Mouse (Mus musculus) G1E (cell line): ENCODE measurements around the gene Tmem245. TPM values are rescaled to one million over a fixed set of nuclear protein-coding genes. Genes with fewer than 3 reads are reported as not detected.

ENCODE experiments used
- ATAC-seq: 2 replicates; pipeline ENCODE4 v1.8.0; 2016; ENCODE audit warnings: mild to moderate bottlenecking; ENCODE audit not compliant: insufficient number of reproducible peaks, poor library complexity, low FRiP score, severe bottlenecking; ENCODE audit errors: extremely low read depth
- DNase-seq: peaks from one replicate; pipeline ENCODE4 v3.0.0; 2012; ENCODE audit warnings: low spot score
- H3K27me3 ChIP-seq: 2 replicates; pipeline ENCODE4 v1.6.1; 2012; ENCODE audit warnings: mild to moderate bottlenecking, low read length, inconsistent platforms; ENCODE audit not compliant: insufficient read depth
- H3K36me3 ChIP-seq: replicated peaks from 2 replicates; pipeline ENCODE3; 2012; ENCODE audit warnings: mild to moderate bottlenecking, inconsistent platforms
- H3K4me1 ChIP-seq: 2 replicates; pipeline ENCODE4 v1.6.1; 2012; ENCODE audit warnings: low read depth, low read length, inconsistent platforms, mixed read lengths; ENCODE audit not compliant: insufficient read depth
- H3K4me3 ChIP-seq: 2 replicates; pipeline ENCODE4 v1.5.1; 2012; ENCODE audit warnings: low read depth, mild to moderate bottlenecking, inconsistent platforms, low read length, moderate library complexity, mixed read lengths
- H3K9me3 ChIP-seq: replicated peaks from 2 replicates; pipeline ENCODE4 v1.6.1; 2012; ENCODE audit warnings: inconsistent platforms
- CTCF ChIP-seq: IDR thresholded peaks from 2 replicates; pipeline ENCODE4 v1.5.1; 2012; ENCODE audit warnings: low read depth, low read length, inconsistent platforms, mixed read lengths
- GATA1 ChIP-seq: IDR thresholded peaks from 2 replicates; pipeline ENCODE4 v1.6.1; 2012; ENCODE audit warnings: borderline replicate concordance, low read length, inconsistent platforms, mixed read lengths
- GATA2 ChIP-seq: IDR thresholded peaks from 2 replicates; pipeline ENCODE4 v1.6.1; 2012; ENCODE audit warnings: low read depth, low read length, inconsistent platforms, borderline replicate concordance
- POLR2AphosphoS5 ChIP-seq: IDR thresholded peaks from 2 replicates; pipeline ENCODE4 v1.6.1; 2012; ENCODE audit warnings: low read depth, low read length, inconsistent platforms; ENCODE audit not compliant: insufficient replicate concordance
- TAL1 ChIP-seq: conservative IDR thresholded peaks from 2 replicates; pipeline ENCODE4 v1.6.1; 2012; ENCODE audit warnings: low read depth, low read length, inconsistent platforms, mixed read lengths
- polyA plus RNA-seq: library from polyadenylated mRNA; stranded (reverse); fragments of >175 nt; gene quantifications from 2 replicates; pipeline ENCODE4 v1.2.3, GENCODE M21; 2012
- total RNA-seq, 2 experiments: library from RNA; stranded (forward) in 1 of 2; stranded (reverse) in 1 of 2; fragments of 200-1000 nt in 1 of 2; fragments of >200 nt in 1 of 2; fragmentation: Nextera tagmentation in 1 of 2; gene quantifications; 2 replicates each; pipeline ENCODE4 v1.2.3; 2014 to 2017

The Tmem245 gene
- total and polyA plus RNA-seq, 3 experiments, result 0.90 to 28.8 (median 9.1) TPM

DNA sequence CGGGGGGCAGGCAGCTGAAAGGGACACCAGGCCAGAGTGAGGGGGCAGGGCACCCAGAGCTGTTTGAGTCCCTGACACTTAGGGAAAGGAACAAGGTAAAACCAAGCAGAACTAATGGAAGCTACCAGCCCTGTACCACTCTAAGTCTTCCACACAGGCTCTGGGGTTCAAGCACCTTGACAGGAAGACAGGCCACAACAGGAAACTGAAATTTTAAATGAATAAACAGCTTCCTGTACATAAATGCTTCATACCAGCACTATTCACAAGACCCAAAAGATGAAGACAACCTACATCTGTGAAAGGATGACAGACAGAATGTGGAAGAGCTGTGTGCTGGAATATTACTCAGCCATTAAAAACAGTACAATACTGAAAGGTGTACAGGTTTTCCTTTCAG, 11.9 kb downstream of the Tmem245 start:
- no peak for ATAC-seq
- H3K9me3 ChIP-seq, result no peaks in the 10 kb centered on the region

DNA sequence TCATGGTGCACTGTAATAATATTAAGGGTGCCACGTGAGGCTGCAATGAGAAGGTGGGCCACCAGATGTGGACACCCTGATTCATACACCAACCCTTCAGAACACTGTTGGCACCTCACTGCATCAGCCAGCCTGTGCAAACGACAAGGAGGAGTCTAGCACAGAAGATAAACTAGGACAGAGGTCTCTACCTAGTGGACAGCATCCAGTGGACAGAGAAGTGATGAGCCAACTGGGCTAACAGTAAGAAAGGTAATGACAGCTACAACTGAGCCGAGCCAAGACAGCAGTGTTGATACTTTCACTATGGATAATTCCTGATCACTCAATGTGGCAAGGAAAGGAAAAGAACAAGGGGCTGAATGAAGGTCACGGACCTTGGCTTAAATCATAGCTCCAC, 14.1 kb downstream of the Tmem245 start:
- ATAC-seq (no peak), DNase-seq (no peak)
- Histone ChIP-seq H3K4me3 (no peak overlapping the region), H3K9me3 (no peaks in the 10 kb centered on the region), H3K36me3 (peaks cover 92% of the 10 kb centered on the region), H3K4me1 (peaks cover 4% of the 10 kb centered on the region; the same call in 1 of the 2 replicates), H3K27me3 (no peaks in the 10 kb centered on the region)
- TF ChIP-seq POLR2AphosphoS5, result no peak
- no peak for TF ChIP-seq GATA1
- TF ChIP-seq TAL1, result no peak
- TF ChIP-seq CTCF, result no peak
- TF ChIP-seq GATA2, result no peak

More for the DNA sequence above, 11.9 kb downstream of the Tmem245 start:
- TF ChIP-seq CTCF, result no peak
- no peak for TF ChIP-seq GATA2
- no peak for TF ChIP-seq POLR2AphosphoS5
- TF ChIP-seq GATA1, result no peak
- TF ChIP-seq TAL1, result no peak
- H3K4me1 ChIP-seq, result peaks cover 6% of the 10 kb centered on the region; the same call in 1 of the 2 replicates
- H3K4me3 ChIP-seq, result no peak overlapping the region
- no peaks in the 10 kb centered on the region for H3K27me3 ChIP-seq
- DNase-seq, result no peak
- peaks cover 82% of the 10 kb centered on the region for H3K36me3 ChIP-seq

DNA sequence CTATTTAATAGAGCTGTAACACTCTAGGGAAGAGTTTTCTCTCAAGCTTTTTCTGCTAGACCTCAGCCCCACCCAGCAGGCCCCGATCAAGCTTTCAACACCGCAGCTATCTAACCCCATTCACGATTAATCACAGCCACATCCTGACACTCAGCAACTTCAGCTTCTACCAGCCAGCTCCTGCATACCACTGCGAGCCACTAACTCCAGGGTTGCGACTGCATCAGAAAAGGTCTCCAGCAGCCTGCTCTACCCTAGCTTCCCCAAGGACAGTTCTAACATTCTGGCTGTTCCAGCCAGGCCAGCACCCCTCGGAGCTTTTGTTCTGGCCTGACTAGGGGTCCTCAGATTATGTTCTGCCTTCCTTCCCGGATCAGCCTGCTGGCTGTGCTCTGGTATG, 15.1 kb downstream of the Tmem245 start:
- Histone ChIP-seq H3K27me3 (no peaks in the 10 kb centered on the region), H3K36me3 (peaks cover 94% of the 10 kb centered on the region), H3K9me3 (no peaks in the 10 kb centered on the region), H3K4me1 (peaks cover 2% of the 10 kb centered on the region; the same call in 1 of the 2 replicates), H3K4me3 (no peak overlapping the region)
- DNase-seq (no peak), ATAC-seq (no peak)
- TF ChIP-seq GATA1 (no peak), CTCF (no peak), TAL1 (no peak), GATA2 (no peak), POLR2AphosphoS5 (no peak)

DNA sequence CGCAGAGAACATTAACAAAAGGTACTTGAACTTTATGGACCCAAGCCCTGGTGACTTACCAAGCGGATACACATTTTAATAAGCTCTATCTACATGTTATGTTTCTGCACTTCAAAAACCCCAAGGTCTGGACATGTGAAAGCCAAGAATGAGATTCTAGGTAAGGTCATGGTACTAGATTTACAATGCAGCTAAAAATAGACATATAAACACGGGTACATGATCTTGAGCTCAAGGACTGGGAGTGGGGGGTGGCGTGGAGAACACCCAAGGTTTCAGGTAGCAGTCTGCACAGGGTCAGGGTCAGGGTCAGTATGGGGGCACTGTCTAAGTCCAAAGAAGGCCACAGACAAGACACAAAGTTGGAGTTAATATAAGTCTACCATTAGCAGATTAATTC, 16.9 kb downstream of the Tmem245 start:
- TF ChIP-seq GATA1 (no peak), POLR2AphosphoS5 (no peak), GATA2 (no peak), TAL1 (no peak), CTCF (no peak)
- Histone ChIP-seq H3K4me3 (no peak overlapping the region), H3K4me1 (no peaks in the 10 kb centered on the region), H3K36me3 (peaks cover 93% of the 10 kb centered on the region), H3K27me3 (no peaks in the 10 kb centered on the region), H3K9me3 (no peaks in the 10 kb centered on the region)
- no peak for ATAC-seq
- DNase-seq, result no peak

DNA sequence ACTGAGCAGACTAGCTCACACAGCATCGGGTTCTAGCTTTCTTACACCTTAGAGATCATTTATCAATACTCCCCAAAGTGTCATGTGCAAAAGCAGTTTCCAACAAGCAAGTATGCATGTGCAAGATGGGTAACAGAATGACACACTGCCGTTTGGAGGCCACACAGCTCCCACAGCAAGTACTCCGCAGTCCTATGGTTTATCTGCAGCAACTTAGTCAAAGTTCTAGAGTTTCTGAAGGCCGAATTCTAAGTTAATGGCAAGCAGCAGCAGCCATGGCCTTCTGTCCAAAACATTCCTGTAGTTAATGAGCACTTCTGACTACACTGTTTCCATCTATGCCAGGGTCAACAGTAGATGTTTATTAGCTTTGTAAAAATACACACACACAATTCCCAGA, 20.3 kb downstream of the Tmem245 start:
- DNase-seq (no peak), ATAC-seq (no peak)
- Histone ChIP-seq H3K36me3 (peaks cover 93% of the 10 kb centered on the region), H3K4me3 (no peak overlapping the region), H3K27me3 (no peaks in the 10 kb centered on the region), H3K4me1 (peaks cover 2% of the 10 kb centered on the region; the same call in 1 of the 2 replicates), H3K9me3 (no peaks in the 10 kb centered on the region)
- TF ChIP-seq GATA2 (no peak), POLR2AphosphoS5 (no peak), CTCF (no peak), TAL1 (no peak)

DNA sequence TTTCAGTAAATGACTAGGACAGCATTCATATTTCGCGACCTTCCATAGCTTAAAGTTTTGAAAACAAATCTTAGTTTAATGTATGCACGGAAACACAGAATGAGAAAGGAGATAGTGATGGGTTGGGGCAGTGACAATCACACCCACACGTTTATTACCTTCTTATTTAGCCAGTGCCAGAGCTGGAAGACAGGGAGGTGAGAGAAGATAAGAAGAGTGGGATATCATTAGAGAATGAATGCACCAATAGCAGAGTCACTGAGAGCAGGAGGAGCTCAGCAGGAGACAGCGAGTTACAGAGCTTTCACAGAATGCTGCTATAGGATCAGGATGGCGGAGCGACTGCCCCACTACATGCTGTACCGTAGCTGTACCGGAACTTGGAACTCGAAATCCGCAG, 25.0 kb downstream of the Tmem245 start:
- peaks cover 79% of the 10 kb centered on the region for H3K36me3 ChIP-seq
- no peak for TF ChIP-seq GATA2
- no peaks in the 10 kb centered on the region for H3K27me3 ChIP-seq
- ATAC-seq (no peak), DNase-seq (no peak)
- H3K9me3 ChIP-seq, result no peaks in the 10 kb centered on the region
- peaks cover 2% of the 10 kb centered on the region; the same call in 1 of the 2 replicates for H3K4me1 ChIP-seq
- no peak overlapping the region for H3K4me3 ChIP-seq

DNA sequence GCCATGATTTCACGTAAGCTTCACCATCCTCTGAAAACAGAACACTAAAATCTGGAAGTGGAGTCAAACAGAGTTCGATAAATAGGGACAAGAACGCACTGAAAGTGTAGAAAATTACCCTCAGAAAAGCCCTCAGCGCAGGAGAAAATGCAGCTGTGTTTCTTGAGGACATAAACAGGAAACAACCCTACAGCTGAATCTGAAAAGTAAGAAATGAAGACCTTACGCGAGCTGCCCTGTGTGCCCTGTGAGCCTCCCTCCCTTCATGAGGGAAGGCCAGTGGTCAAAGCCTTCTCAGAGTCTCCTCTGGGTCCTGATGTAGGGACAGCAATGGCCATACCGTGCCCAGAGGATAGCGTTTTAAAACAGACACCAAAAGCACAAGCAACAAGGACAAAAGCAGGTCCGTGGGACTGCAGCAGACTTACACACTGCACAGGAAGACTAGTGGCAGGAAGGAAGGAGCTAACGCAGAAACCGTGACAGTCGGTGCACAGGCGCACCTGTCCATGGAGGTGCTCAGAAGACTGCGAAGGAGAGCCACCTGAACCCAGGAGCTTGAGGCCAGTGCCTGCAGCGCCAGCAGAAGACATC, 31.4 kb downstream of the Tmem245 start:
- H3K36me3 ChIP-seq, result peaks cover 81% of the 10 kb centered on the region
- H3K4me1 ChIP-seq, result no peaks in the 10 kb centered on the region
- TF ChIP-seq POLR2AphosphoS5, result no peak
- TF ChIP-seq GATA2, result no peak
- TF ChIP-seq GATA1, result no peak
- no peak for TF ChIP-seq CTCF
- no peak for TF ChIP-seq TAL1
- no peak for ATAC-seq
- H3K4me3 ChIP-seq, result no peak overlapping the region
- DNase-seq, result no peak
- H3K27me3 ChIP-seq, result no peaks in the 10 kb centered on the region
- no peaks in the 10 kb centered on the region for H3K9me3 ChIP-seq
